In the genomic region with DNA sequence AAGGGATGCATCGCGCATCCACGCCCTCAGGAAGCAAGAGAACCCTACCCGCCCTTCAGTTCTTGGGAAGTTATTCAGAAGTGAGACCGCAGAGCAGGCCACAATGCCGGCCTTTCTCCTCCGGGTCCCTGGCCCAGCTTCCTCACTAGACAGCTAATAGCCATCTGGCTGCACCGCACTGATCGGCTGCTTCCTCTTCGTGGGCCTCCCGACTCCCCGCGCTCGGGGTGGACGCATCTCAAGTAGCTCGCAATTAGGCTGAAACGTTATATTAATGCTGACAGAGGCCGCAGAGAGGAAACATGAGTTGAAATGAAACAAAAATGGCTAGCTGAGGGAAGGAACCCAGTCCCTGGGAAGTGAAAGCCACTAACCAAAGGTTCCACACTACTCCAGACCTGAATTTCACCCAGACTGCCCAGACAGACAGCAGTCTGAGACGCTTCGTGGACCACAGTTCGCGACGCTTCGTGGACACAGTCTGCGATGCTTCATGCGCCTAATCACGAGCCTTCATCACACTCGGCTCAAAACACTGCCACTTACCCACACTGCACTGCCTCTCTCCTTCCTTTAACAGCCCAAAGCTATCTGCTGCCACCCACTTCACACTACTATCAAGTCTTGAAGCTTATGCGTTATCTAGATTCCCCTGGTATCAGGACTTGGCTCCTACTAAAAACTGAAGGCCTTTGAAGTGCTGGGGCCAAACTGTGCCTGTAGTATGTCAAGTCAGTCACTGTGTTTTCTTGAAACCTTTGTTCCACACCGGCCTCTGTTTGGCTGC, we compare ENCODE assay signal across 8 mouse cellular contexts.
A peak's percentile ranks its signal among the peaks of the same experiment; 100 is the strongest.
DNase-seq lines count a peak whose midpoint lies in the region; ATAC-seq lines count a peak whose summit lies in the region.

No protein-coding gene starts in this region.

- no peaks in the 10 kb centered on the region for H3K36me3 ChIP-seq in kidney, embryonic 16.5 days (ENCODE audit: insufficient read depth, low read length)
- H3K36me3 ChIP-seq in embryonic facial prominence, embryonic 11.5 days (replicated peaks; ENCODE audit: control insufficient read depth, insufficient read depth, low read depth, low read length) = no peaks in the 10 kb centered on the region
- H3K36me3 ChIP-seq in hindbrain, embryonic 13.5 days = no peaks in the 10 kb centered on the region

- no peak overlapping the region for H3K4me3 ChIP-seq in kidney, embryonic 16.5 days (ENCODE audit: low read length)
- H3K4me3 ChIP-seq in embryonic facial prominence, embryonic 11.5 days (ENCODE audit: low read depth, low read length) = no peak overlapping the region
- no peak overlapping the region for H3K4me3 ChIP-seq in hindbrain, embryonic 13.5 days

- no peaks in the 10 kb centered on the region for H3K9me3 ChIP-seq in kidney, embryonic 16.5 days (ENCODE audit: low read length)
- H3K9me3 ChIP-seq in embryonic facial prominence, embryonic 11.5 days (replicated peaks; ENCODE audit: control insufficient read depth, low read length) = no peaks in the 10 kb centered on the region
- H3K9me3 ChIP-seq in hindbrain, embryonic 13.5 days = no peaks in the 10 kb centered on the region

- DNase-seq in kidney, postnatal 14 days = no peak
- peak; percentile 72 for DNase-seq in embryonic facial prominence, embryonic 11.5 days (ENCODE audit: low spot score)
- DNase-seq in telencephalon, adult 2 months (ENCODE audit: low read depth, low spot score) = peak; percentile 5
- DNase-seq in cerebellum, adult 8-10 months = no peak
- no peak for DNase-seq in ovary, postnatal 14 days (ENCODE audit: low spot score)

- WGBS in kidney, embryonic 16.5 days = 70% methylated on average over 30 of the region's 30 CpGs
- 48% methylated on average over 30 of the region's 30 CpGs for WGBS in embryonic facial prominence, embryonic 11.5 days
- 82% methylated on average over 30 of the region's 30 CpGs for WGBS in hindbrain, embryonic 13.5 days

- no peaks in the 10 kb centered on the region for H3K4me1 ChIP-seq in kidney, embryonic 16.5 days (ENCODE audit: insufficient read depth, low read length)
- peaks cover 7% of the 10 kb centered on the region for H3K4me1 ChIP-seq in embryonic facial prominence, embryonic 11.5 days (ENCODE audit: control insufficient read depth, insufficient read depth, low read length)
- peaks cover 6% of the 10 kb centered on the region; the same call in 1 of the 2 replicates for H3K4me1 ChIP-seq in hindbrain, embryonic 13.5 days (replicated peaks)

- no peak overlapping the region for H3K27ac ChIP-seq in kidney, embryonic 16.5 days (ENCODE audit: low read length)
- peak overlapping the region; percentile 29 for H3K27ac ChIP-seq in embryonic facial prominence, embryonic 11.5 days (replicated peaks; ENCODE audit: low read depth, low read length)
- no peak overlapping the region for H3K27ac ChIP-seq in hindbrain, embryonic 13.5 days

- H3K27me3 ChIP-seq in kidney, embryonic 16.5 days (ENCODE audit: insufficient read depth, low read length) = no peaks in the 10 kb centered on the region
- no peaks in the 10 kb centered on the region for H3K27me3 ChIP-seq in embryonic facial prominence, embryonic 11.5 days (ENCODE audit: control insufficient read depth, insufficient read depth, low read length)
- no peaks in the 10 kb centered on the region for H3K27me3 ChIP-seq in hindbrain, embryonic 13.5 days

- no peak for ATAC-seq in kidney, embryonic 16.5 days (ENCODE audit: low FRiP score, low TSS enrichment)
- ATAC-seq in CD4-positive, CD25-positive, alpha-beta regulatory T cell, adult 4 months = peak; percentile 18
- ATAC-seq in embryonic facial prominence, embryonic 11.5 days (replicated peaks; ENCODE audit: insufficient number of reproducible peaks, low FRiP score, low TSS enrichment, low read depth) = 0 out of 2 replicates have a peak, but pooled peaks have one; percentile 45
- 0 out of 2 replicates have a peak, but pooled peaks have one; percentile 24 for ATAC-seq in hindbrain, embryonic 13.5 days (ENCODE audit: low FRiP score)

- H3K4me2 ChIP-seq in kidney, embryonic 16.5 days (replicated peaks; ENCODE audit: low read depth, low read length) = 0 out of 2 replicates have a peak overlapping the region, but pooled peaks have one; percentile 9
- no peak overlapping the region for H3K4me2 ChIP-seq in embryonic facial prominence, embryonic 11.5 days (ENCODE audit: low read depth, low read length)
- no peak overlapping the region for H3K4me2 ChIP-seq in hindbrain, embryonic 13.5 days

- no peak overlapping the region for H3K9ac ChIP-seq in kidney, embryonic 16.5 days (replicated peaks; ENCODE audit: low read length)
- H3K9ac ChIP-seq in embryonic facial prominence, embryonic 11.5 days (replicated peaks; ENCODE audit: low read length) = peak overlapping the region; percentile 5; the same call in 1 of the 2 replicates
- no peak overlapping the region for H3K9ac ChIP-seq in hindbrain, embryonic 13.5 days

Comparison
In these comparisons a context has a peak if more than half of its experiments do, and no peak if none do; other contexts are left out.
1. DNase-seq: peak in embryonic facial prominence, embryonic 11.5 days (single experiment) and telencephalon, adult 2 months (single experiment); none in kidney, postnatal 14 days (single experiment), cerebellum, adult 8-10 months (single experiment) and ovary, postnatal 14 days (single experiment).